Mouse (Mus musculus): ENCODE data around the gene Il12a.

GRCm38 (mm10) chr3:68719229-68719819, 28.9 kb downstream of the Il12a start:
- TF ChIP-seq CTCF (IDR thresholded peaks at IDR 0.05; ENCODE audit: low read depth) (no peak), EP300 (IDR thresholded peaks at IDR 0.05; ENCODE audit: low read depth) (no peak)
